Mouse (Mus musculus): ENCODE measurements around the gene Ttc17.

GRCm38 (mm10) chr2:94302393-94302792 is 104.1 kb downstream of the Ttc17 start:
- TF ChIP-seq CTCF (conservative IDR thresholded peaks at IDR 0.05; ENCODE audit: low read length) (no peak), POU5F1 (IDR thresholded peaks at IDR 0.05; ENCODE audit: borderline replicate concordance, low read length) (no peak)
